Mouse (Mus musculus) ES-Bruce4 (cell line): ENCODE measurements around the gene Trpt1. TPM values are rescaled to one million over a fixed set of nuclear protein-coding genes. Genes with fewer than 3 reads are reported as not detected.

ENCODE experiments used
- H3K27ac ChIP-seq: 2 replicates; pipeline ENCODE4 v1.5.1; 2012; ENCODE audit warnings: low read length, inconsistent platforms; ENCODE audit not compliant: insufficient read depth
- H3K27me3 ChIP-seq: 2 replicates; pipeline ENCODE4 v1.6.1; 2012; ENCODE audit warnings: mild to moderate bottlenecking, low read length, inconsistent platforms; ENCODE audit not compliant: control insufficient read depth, poor library complexity, insufficient read depth, severe bottlenecking
- H3K36me3 ChIP-seq: 2 replicates; pipeline ENCODE4 v1.6.1; 2012; ENCODE audit warnings: inconsistent platforms, mild to moderate bottlenecking, low read length, moderate library complexity; ENCODE audit not compliant: control insufficient read depth, poor library complexity, insufficient read depth, severe bottlenecking
- H3K4me1 ChIP-seq: one replicate; pipeline ENCODE4 v1.8.1; 2011; ENCODE audit warnings: low read length; ENCODE audit not compliant: control insufficient read depth, insufficient read depth
- H3K4me3 ChIP-seq: 2 replicates; pipeline ENCODE4 v1.5.1; 2011; ENCODE audit warnings: low read depth, mild to moderate bottlenecking, low read length
- H3K9ac ChIP-seq: 2 replicates; pipeline ENCODE4 v1.6.1; 2012; ENCODE audit warnings: low read depth, mild to moderate bottlenecking, inconsistent platforms; ENCODE audit not compliant: poor library complexity, severe bottlenecking
- H3K9me3 ChIP-seq: replicated peaks from 2 replicates; pipeline ENCODE4 v1.6.1; 2012; ENCODE audit warnings: mild to moderate bottlenecking, low read length, inconsistent platforms; ENCODE audit not compliant: control insufficient read depth, poor library complexity, insufficient read depth, severe bottlenecking
- CTCF ChIP-seq: IDR thresholded peaks from one replicate; pipeline ENCODE4 v1.8.1; 2011; ENCODE audit warnings: low read depth, low read length
- EP300 ChIP-seq: IDR thresholded peaks from 2 replicates; pipeline ENCODE4 v1.6.1; 2011; ENCODE audit warnings: low read depth, low read length; ENCODE audit not compliant: insufficient read depth
- POLR2A ChIP-seq: IDR thresholded peaks from one replicate; pipeline ENCODE4 v1.8.1; 2011; ENCODE audit warnings: low read length; ENCODE audit not compliant: insufficient read depth
- polyA plus RNA-seq: library from polyadenylated mRNA; stranded (reverse); fragments of >200 nt; gene quantifications from 2 replicates; pipeline ENCODE4 v1.2.4, GENCODE M21; 2011; ENCODE audit warnings: low read depth; ENCODE audit not compliant: missing spikeins, insufficient read depth, insufficient read length

Trpt1 gene
- polyA plus RNA-seq, 1 experiment: 7.3 TPM

DNA sequence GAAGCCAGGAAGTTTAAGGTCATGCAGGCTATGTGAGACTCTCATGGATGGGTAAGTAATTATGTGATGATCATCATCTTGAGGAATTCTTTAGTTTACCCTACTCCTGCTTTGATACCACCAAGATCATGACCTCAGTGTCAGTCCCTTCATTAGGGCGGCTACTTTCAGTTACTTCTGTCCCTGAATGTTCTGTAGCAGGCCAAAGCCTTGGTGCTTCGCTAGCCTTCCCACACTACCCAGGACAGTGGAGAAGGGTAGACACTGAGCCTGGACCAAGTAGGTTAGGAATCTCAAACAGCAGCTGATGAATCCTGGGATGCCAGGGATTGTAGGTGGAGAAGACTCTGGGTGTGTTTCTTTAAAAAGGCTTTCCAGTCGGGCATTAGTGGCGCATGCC, 14.5 kb upstream of the Trpt1 start:
- no peak for TF ChIP-seq EP300
- TF ChIP-seq POLR2A: no peak
- no peak for TF ChIP-seq CTCF

GRCm38 (mm10) chr19:6983621-6984020, 12.3 kb upstream of the Trpt1 start:
- TF ChIP-seq CTCF: no peak
- no peak for TF ChIP-seq POLR2A
- TF ChIP-seq EP300: no peak
- H3K9me3 ChIP-seq: no peaks in the 10 kb centered on the region
- H3K4me1 ChIP-seq: no peaks in the 10 kb centered on the region
- no peak overlapping the region for H3K27ac ChIP-seq
- H3K36me3 ChIP-seq: peaks cover 12% of the 10 kb centered on the region; the same call in 1 of the 2 replicates
- H3K4me3 ChIP-seq: no peak overlapping the region
- H3K27me3 ChIP-seq: no peaks in the 10 kb centered on the region
- no peak overlapping the region for H3K9ac ChIP-seq

More for the DNA sequence above, 14.5 kb upstream of the Trpt1 start:
- Histone ChIP-seq H3K36me3 (peaks cover 26% of the 10 kb centered on the region), H3K9ac (no peak overlapping the region), H3K9me3 (no peaks in the 10 kb centered on the region), H3K27me3 (no peaks in the 10 kb centered on the region), H3K4me1 (no peaks in the 10 kb centered on the region), H3K4me3 (no peak overlapping the region), H3K27ac (no peak overlapping the region)

- Histone ChIP-seq H3K4me3 (peak overlapping the region; percentile 40), H3K9me3 (no peaks in the 10 kb centered on the region), H3K27me3 (no peaks in the 10 kb centered on the region), H3K9ac (peak overlapping the region; percentile 25; the same call in 1 of the 2 replicates), H3K36me3 (peaks cover 12% of the 10 kb centered on the region; the same call in 1 of the 2 replicates), H3K27ac (no peak overlapping the region), H3K4me1 (no peaks in the 10 kb centered on the region)
- no peak for TF ChIP-seq POLR2A
- no peak for TF ChIP-seq EP300
- TF ChIP-seq CTCF: no peak
These were observed 10.6 kb upstream of the Trpt1 start for GRCm38 (mm10) chr19:6985300-6985699.

DNA sequence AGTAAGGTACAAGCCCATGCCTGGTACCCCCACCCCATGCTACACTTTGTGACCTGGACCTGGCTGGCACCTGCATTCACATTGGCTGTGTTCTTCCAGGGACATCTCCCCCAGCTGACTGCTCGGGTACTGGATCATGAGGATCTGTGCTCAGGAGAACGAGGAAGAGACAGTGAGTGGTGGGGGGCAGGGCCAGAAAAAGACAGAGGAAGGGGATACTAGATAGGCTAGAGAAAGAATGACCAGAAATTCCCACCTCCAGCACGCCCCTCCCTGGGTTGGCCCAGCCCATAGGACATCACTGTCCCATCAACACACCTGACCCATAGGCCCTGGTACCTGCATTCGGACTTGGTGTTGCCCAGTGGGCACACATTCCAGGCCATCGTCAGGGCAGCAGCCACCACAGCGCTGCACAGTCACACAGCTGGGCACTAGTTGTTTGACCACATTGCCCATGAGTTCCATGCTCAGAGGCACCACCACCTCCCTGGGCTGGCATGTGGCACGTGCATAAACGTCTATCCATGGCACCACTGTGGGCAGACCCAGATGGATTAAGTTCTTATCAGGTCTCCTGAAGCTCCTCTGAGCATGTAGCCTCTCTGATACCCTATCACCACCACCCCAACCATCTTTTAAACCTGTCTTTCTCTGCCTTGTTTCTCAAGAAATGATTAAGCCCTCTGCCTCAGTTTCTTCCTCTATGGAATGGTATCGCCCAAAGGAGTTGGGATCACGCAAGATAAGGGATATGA, 9.8 kb upstream of the Trpt1 start:
- peak overlapping the region; percentile 5 for H3K4me3 ChIP-seq
- no peaks in the 10 kb centered on the region for H3K9me3 ChIP-seq
- H3K4me1 ChIP-seq: no peaks in the 10 kb centered on the region
- H3K27me3 ChIP-seq: no peaks in the 10 kb centered on the region
- no peak overlapping the region for H3K27ac ChIP-seq
- TF ChIP-seq EP300: no peak
- TF ChIP-seq CTCF: no peak
- TF ChIP-seq POLR2A: no peak
- peaks cover 12% of the 10 kb centered on the region; the same call in 1 of the 2 replicates for H3K36me3 ChIP-seq
- peak overlapping the region; percentile 91 for H3K9ac ChIP-seq

- peak within 1 kb of the TSS; percentile 74 for H3K4me3 ChIP-seq
- H3K4me1 ChIP-seq: no peaks in the 10 kb centered on the region
- no peaks in the 10 kb centered on the region for H3K9me3 ChIP-seq
These were observed 8.6 kb upstream of the Trpt1 start, which contains the start of gene Vegfb for GRCm38 (mm10) chr19:6987061-6987903. Gene Vegfb, minus strand, starts transcription at chr19:6987651.

More at GRCm38 (mm10) chr19:6987061-6987903, 8.6 kb upstream of the Trpt1 start, which contains the start of gene Vegfb:
- no peak within 1 kb of the TSS for H3K27ac ChIP-seq
- H3K9ac ChIP-seq: peak within 1 kb of the TSS; percentile 91
- H3K36me3 ChIP-seq: peaks cover 9% of the 10 kb centered on the region; the same call in 1 of the 2 replicates
- no peak for TF ChIP-seq POLR2A
- TF ChIP-seq CTCF: no peak
- no peak for TF ChIP-seq EP300
- no peaks in the 10 kb centered on the region for H3K27me3 ChIP-seq
